Mouse (Mus musculus): ENCODE measurements around the gene Lrrc74b. TPM values are rescaled to one million over a fixed set of nuclear protein-coding genes. Genes with fewer than 3 reads are reported as not detected.
"Not testable (repeated sequence)": the region's sequence is repeated elsewhere in the genome, so short reads cannot be mapped to it uniquely, and the experiment has no call there.

Lrrc74b gene
- polyA plus RNA-seq, 1 experiment from 2014 or later, result 0.05 TPM

DNA sequence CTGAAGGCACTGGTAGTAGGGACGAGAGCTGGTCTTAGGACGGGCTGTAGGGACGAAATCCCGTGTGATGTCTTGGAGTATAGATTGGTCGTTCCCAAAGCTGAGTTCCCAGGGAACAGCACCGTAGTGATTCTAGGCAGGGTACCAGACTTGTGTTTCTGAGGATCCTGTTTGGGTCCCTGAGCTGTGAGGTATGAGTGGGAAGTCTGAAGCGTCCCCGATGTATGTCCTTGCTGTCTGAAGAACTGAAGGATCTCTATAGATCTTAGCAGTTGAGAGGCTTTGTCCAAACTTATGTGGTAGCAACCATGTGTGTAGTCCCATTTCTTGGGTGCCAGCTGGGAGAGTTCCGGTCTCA, 51.8 kb downstream of the Lrrc74b start:
- no peaks in the 10 kb centered on the region for H3K9me3 ChIP-seq (ENCODE audit: low read length)
- DNase-seq, result no peak
- H3K27ac ChIP-seq (ENCODE audit: low read depth), result peak overlapping the region; percentile 82
- peaks cover 28% of the 10 kb centered on the region for H3K4me1 ChIP-seq (ENCODE audit: insufficient read depth)
- TF ChIP-seq EP300 (IDR thresholded peaks at IDR 0.05; ENCODE audit: low read depth) (no peak), CTCF (IDR thresholded peaks at IDR 0.05; ENCODE audit: low read depth) (no peak)
- H3K4me2 ChIP-seq (ENCODE audit: low read depth, low read length), result peak overlapping the region; percentile 94
- no peak for ATAC-seq
- H3K9ac ChIP-seq (replicated peaks), result peak overlapping the region; percentile 67
- WGBS (ENCODE audit: insufficient replicate concordance), result 5% methylated on average over 9 of the region's 9 CpGs
- peak overlapping the region; percentile 84 for H3K4me3 ChIP-seq (ENCODE audit: low read depth, low read length)
- peaks cover 23% of the 10 kb centered on the region for H3K36me3 ChIP-seq (replicated peaks; ENCODE audit: insufficient read depth, low read length)
- H3K27me3 ChIP-seq (ENCODE audit: insufficient read depth, low read length), result no peaks in the 10 kb centered on the region

DNA sequence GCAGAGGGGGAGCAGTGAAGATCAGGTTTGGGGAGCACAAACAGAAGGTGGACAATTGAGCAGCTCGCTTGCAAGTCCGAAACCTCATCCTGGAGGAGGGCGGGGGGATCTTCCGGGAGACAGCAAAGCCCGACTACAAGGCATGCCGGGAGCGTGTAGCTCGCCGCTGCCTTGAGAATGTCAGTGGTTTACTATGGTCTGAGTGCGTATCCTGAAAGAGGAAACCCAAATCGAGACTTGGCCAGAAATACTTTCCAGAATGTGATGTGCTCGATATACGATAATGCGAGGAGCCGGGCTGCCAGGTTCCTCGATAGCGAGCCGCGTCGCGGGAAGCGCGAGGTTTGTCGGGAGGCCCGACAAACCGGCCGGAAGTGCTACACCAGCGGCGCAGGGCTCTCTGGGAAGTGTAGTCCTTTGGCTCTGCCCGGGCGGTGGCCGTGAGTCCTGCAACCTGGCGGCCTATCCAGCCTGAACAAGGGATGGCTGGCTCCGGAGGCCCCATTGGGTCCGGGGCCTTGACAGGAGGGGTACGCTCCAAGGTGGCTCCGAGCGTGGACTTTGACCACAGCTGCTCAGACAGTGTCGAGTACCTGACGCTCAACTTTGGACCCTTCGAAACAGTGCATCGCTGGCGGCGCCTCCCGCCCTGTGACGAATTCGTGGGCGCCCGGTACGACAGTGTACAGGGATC, 52.4 kb downstream of the Lrrc74b start, which contains the start of gene Lztr1:
Gene Lztr1 (plus strand): TSS at position 143 of the 694 bp plus-strand sequence.
- Histone ChIP-seq H3K4me3 (ENCODE audit: low read depth, low read length) (peak within 1 kb of the TSS; percentile 84), H3K4me2 (ENCODE audit: low read depth, low read length) (peak within 1 kb of the TSS; percentile 94), H3K27me3 (ENCODE audit: insufficient read depth, low read length) (no peaks in the 10 kb centered on the region), H3K9ac (replicated peaks) (peak within 1 kb of the TSS; percentile 67), H3K9me3 (ENCODE audit: low read length) (no peaks in the 10 kb centered on the region), H3K36me3 (replicated peaks; ENCODE audit: insufficient read depth, low read length) (peaks cover 20% of the 10 kb centered on the region), H3K4me1 (ENCODE audit: insufficient read depth) (peaks cover 28% of the 10 kb centered on the region), H3K27ac (ENCODE audit: low read depth) (peak within 1 kb of the TSS; percentile 82)
- ATAC-seq, result peak; percentile 96
- peak; percentile 92 for DNase-seq
- TF ChIP-seq EP300 (IDR thresholded peaks at IDR 0.05; ENCODE audit: low read depth) (no peak), CTCF (IDR thresholded peaks at IDR 0.05; ENCODE audit: low read depth) (0 out of 2 replicates have a peak, but pooled peaks have one; percentile 1)
- WGBS (ENCODE audit: insufficient replicate concordance), result under 1% methylated on average over 50 of the region's 50 CpGs

DNA sequence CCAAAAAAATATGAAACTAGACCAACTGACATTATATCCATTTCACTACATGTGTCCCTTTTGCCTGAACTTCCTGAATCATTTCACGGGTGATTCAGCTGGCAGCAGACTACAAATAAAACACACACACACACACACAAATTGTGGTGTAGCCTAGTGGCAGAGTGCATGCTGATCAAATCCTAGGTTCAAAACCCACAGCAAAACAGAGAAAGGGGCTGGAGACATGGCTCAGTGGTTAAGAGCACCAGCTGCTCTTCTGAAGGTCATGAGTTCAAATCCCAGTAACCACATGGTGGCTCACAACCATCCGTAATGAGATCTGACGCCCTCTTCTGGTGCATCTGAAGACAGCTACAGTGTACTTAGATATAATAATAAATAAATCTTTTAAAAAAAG, 53.0 kb downstream of the Lrrc74b start:
- H3K4me3 ChIP-seq (ENCODE audit: low read depth, low read length), result peak overlapping the region; percentile 84
- ATAC-seq; H3K27me3 ChIP-seq (ENCODE audit: insufficient read depth, low read length); DNase-seq; H3K9me3 ChIP-seq (ENCODE audit: low read length): not testable (repeated sequence)
- 18% methylated on average over 3 of the region's 3 CpGs for WGBS (ENCODE audit: insufficient replicate concordance)
- peak overlapping the region; percentile 82 for H3K27ac ChIP-seq (ENCODE audit: low read depth)
- H3K4me1 ChIP-seq (ENCODE audit: insufficient read depth), result peaks cover 28% of the 10 kb centered on the region
- H3K4me2 ChIP-seq (ENCODE audit: low read depth, low read length), result peak overlapping the region; percentile 94
- H3K9ac ChIP-seq (replicated peaks), result peak overlapping the region; percentile 67
- peaks cover 18% of the 10 kb centered on the region for H3K36me3 ChIP-seq (replicated peaks; ENCODE audit: insufficient read depth, low read length)

DNA sequence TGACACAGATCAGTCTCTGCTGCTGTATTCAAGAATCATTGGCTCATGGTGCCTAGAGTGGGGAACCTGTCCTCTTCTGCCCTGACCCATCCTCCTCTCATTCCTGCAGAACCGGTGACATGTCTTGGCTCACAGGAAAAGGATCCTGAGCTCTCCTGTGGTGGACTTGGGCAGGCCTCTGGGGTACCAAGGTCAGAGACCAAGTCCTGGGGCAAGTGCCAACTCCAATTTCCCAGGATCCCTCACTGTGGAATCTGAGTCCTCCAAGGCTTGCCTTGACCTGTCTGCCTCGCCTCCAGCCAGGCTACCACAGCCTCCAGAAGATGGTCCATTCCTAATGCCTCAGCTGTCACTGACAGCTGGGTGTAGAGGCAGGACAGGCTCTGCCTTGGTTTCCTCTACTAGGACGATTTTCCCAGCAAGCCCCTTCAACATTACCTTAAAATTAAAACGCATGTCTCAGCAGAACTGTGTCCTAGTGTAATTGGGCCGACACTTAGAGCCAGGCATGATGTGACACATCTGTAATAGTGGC, 54.0 kb downstream of the Lrrc74b start:
- no peak for DNase-seq
- H3K9me3 ChIP-seq (ENCODE audit: low read length), result no peaks in the 10 kb centered on the region
- peaks cover 8% of the 10 kb centered on the region for H3K36me3 ChIP-seq (replicated peaks; ENCODE audit: insufficient read depth, low read length)
- no peak overlapping the region for H3K4me2 ChIP-seq (ENCODE audit: low read depth, low read length)
- no peaks in the 10 kb centered on the region for H3K27me3 ChIP-seq (ENCODE audit: insufficient read depth, low read length)
- no peak for TF ChIP-seq EP300 (IDR thresholded peaks at IDR 0.05; ENCODE audit: low read depth)
- no peak for TF ChIP-seq CTCF (IDR thresholded peaks at IDR 0.05; ENCODE audit: low read depth)
- H3K27ac ChIP-seq (ENCODE audit: low read depth), result no peak overlapping the region
- no peak for ATAC-seq
- WGBS (ENCODE audit: insufficient replicate concordance), result 77% methylated on average over 5 of the region's 5 CpGs
- peaks cover 23% of the 10 kb centered on the region for H3K4me1 ChIP-seq (ENCODE audit: insufficient read depth)
- H3K9ac ChIP-seq (replicated peaks), result no peak overlapping the region
- H3K4me3 ChIP-seq (ENCODE audit: low read depth, low read length), result no peak overlapping the region

DNA sequence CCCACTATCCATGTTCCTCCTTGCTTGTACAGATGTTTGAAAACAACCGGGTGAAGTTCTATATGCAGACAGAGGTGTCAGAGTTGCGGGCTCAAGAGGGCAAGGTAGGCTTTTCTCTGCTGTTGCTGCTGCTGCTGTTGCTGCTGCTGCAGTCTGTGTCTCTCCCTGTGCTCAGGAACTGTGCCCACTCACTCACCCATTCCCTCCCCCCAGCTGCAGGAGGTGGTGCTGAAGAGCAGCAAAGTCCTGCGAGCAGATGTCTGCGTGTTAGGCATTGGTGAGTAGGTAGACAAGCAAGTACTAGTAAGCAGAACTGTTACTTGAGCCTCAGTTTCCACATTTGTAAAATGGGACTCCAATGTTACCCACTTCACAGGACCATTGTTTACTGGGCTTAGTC, 58.4 kb downstream of the Lrrc74b start:
- WGBS (ENCODE audit: insufficient replicate concordance), result 61% methylated on average over 4 of the region's 4 CpGs
- ATAC-seq (no peak), DNase-seq (no peak)
- Histone ChIP-seq H3K4me3 (ENCODE audit: low read depth, low read length) (no peak overlapping the region), H3K4me1 (ENCODE audit: insufficient read depth) (no peaks in the 10 kb centered on the region), H3K27ac (ENCODE audit: low read depth) (no peak overlapping the region), H3K9ac (replicated peaks) (no peak overlapping the region), H3K27me3 (ENCODE audit: insufficient read depth, low read length) (no peaks in the 10 kb centered on the region), H3K4me2 (ENCODE audit: low read depth, low read length) (no peak overlapping the region), H3K36me3 (replicated peaks; ENCODE audit: insufficient read depth, low read length) (no peaks in the 10 kb centered on the region), H3K9me3 (ENCODE audit: low read length) (no peaks in the 10 kb centered on the region)
- TF ChIP-seq EP300 (IDR thresholded peaks at IDR 0.05; ENCODE audit: low read depth) (no peak), CTCF (IDR thresholded peaks at IDR 0.05; ENCODE audit: low read depth) (no peak)

DNA sequence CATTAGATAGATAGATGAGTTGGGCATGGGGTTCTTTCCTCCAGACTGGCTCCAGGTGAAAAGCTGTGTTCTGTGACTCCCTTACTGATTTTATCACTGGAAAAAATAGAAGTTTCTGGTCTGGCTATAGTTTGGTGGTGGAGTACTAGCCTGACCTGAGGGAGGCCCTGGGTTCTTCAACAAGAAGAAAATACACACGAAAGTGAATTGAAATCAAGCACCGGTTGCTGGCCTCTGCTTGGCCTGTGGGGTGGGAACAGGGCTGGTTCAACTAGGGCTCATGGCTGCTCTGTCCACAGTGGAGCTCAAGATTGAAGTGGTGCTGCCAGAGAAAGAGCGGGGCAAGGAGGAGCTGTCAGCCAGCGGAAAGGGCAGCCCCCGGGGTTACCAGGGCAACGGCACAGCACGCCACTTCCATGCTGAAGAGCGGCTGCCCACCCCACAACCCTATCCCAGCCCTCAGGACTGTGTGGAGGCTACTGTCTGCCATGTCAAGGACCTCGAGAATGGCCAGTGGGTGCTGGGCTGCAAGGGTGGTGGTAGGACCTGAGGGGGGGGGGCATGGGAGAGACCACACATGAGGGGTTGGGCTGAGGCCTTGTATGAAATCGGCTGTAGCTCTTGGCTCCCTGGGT, 61.7 kb downstream of the Lrrc74b start:
- no peak for DNase-seq
- no peak for ATAC-seq

More for the DNA sequence above, 61.7 kb downstream of the Lrrc74b start:
- WGBS (ENCODE audit: insufficient replicate concordance), result 65% methylated on average over 10 of the region's 10 CpGs
- Histone ChIP-seq H3K9ac (replicated peaks) (no peak overlapping the region), H3K27ac (ENCODE audit: low read depth) (no peak overlapping the region), H3K4me3 (ENCODE audit: low read depth, low read length) (no peak overlapping the region), H3K4me1 (ENCODE audit: insufficient read depth) (0 out of 2 replicates have a peak, but pooled peaks cover 4% of the 10 kb centered on the region), H3K36me3 (replicated peaks; ENCODE audit: insufficient read depth, low read length) (no peaks in the 10 kb centered on the region), H3K4me2 (ENCODE audit: low read depth, low read length) (no peak overlapping the region), H3K9me3 (ENCODE audit: low read length) (no peaks in the 10 kb centered on the region), H3K27me3 (ENCODE audit: insufficient read depth, low read length) (no peaks in the 10 kb centered on the region)
- TF ChIP-seq CTCF (IDR thresholded peaks at IDR 0.05; ENCODE audit: low read depth) (no peak), EP300 (IDR thresholded peaks at IDR 0.05; ENCODE audit: low read depth) (no peak)

All from liver, postnatal 0 days (tissue).